Mouse (Mus musculus): ENCODE data around the gene Mmp17. TPM values are rescaled to one million over a fixed set of nuclear protein-coding genes. Genes with fewer than 3 reads are reported as not detected.
A peak's percentile ranks its signal among the peaks of the same experiment; 100 is the strongest.

Mmp17 gene
- polyA plus RNA-seq, 1 experiment: 0.76 TPM

DNA sequence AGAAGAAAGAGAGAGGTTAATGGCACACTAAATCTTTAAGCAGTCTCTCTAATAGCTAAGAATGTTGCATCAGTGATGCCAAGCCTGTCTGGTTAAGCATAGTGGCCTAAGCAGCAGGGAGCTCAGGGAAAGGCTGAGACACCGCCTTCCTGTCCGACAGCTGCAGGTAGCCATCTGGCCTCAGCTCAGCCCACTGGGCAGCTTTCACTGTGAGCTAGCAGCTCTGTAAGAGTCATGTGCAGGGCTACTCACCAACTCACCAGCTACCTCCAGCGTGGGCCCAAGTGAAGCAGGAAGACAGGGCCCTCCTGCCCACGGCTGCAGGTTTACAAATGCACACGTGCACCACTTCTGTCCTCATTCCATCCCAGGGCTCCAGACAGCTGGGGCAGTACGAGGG is 30.3 kb upstream of the Mmp17 start:
- TF ChIP-seq FLI1 (IDR thresholded peaks at IDR 0.05; ENCODE audit: low read length) (no peak), GATA1 (IDR thresholded peaks at IDR 0.05; ENCODE audit: borderline replicate concordance, low read length) (no peak)
- no peaks in the 10 kb centered on the region for H3K27me3 ChIP-seq (replicated peaks)
- no peaks in the 10 kb centered on the region for H3K9me3 ChIP-seq
- H3K36me3 ChIP-seq (replicated peaks; ENCODE audit: low read length): peaks cover 100% of the 10 kb centered on the region
- peaks cover 6% of the 10 kb centered on the region; the same call in 1 of the 2 replicates for H3K4me1 ChIP-seq
- H3K4me3 ChIP-seq (replicated peaks): no peak overlapping the region

GRCm38 (mm10) chr5:129558591-129558990 is 25.4 kb upstream of the Mmp17 start:
- no peaks in the 10 kb centered on the region for H3K27me3 ChIP-seq (replicated peaks)
- H3K4me1 ChIP-seq: peaks cover 7% of the 10 kb centered on the region; the same call in 1 of the 2 replicates
- H3K4me3 ChIP-seq (replicated peaks): no peak overlapping the region
- no peaks in the 10 kb centered on the region for H3K9me3 ChIP-seq
- peaks cover 100% of the 10 kb centered on the region for H3K36me3 ChIP-seq (replicated peaks; ENCODE audit: low read length)
- TF ChIP-seq FLI1 (IDR thresholded peaks at IDR 0.05; ENCODE audit: low read length) (no peak), GATA1 (IDR thresholded peaks at IDR 0.05; ENCODE audit: borderline replicate concordance, low read length) (no peak)

DNA sequence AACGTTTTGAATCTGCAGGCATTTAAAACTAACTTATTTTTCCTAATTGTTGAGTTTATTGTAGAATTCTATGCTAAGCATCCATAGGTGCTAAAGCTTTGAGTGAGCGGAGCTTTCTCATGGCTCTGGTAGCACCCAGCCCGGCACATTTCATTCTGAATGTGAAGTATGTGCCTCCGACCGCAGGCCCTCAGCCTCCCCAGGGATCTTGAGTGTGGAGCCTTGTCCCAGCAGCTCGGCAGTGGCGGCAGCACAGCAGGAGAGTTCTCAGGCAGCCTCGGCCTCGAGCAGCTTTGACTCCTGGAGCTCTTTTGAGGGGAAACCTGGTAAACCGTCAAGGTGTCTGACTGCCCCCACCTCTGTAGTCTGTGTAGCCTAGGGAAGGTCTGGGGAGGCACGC is 24.7 kb upstream of the Mmp17 start:
- Histone ChIP-seq H3K9me3 (no peaks in the 10 kb centered on the region), H3K4me3 (replicated peaks) (no peak overlapping the region), H3K36me3 (replicated peaks; ENCODE audit: low read length) (peaks cover 100% of the 10 kb centered on the region), H3K4me1 (peaks cover 7% of the 10 kb centered on the region; the same call in 1 of the 2 replicates), H3K27me3 (replicated peaks) (no peaks in the 10 kb centered on the region)
- TF ChIP-seq FLI1 (IDR thresholded peaks at IDR 0.05; ENCODE audit: low read length) (no peak), GATA1 (IDR thresholded peaks at IDR 0.05; ENCODE audit: borderline replicate concordance, low read length) (no peak)

- no peaks in the 10 kb centered on the region for H3K27me3 ChIP-seq (replicated peaks)
- H3K4me3 ChIP-seq (replicated peaks): no peak overlapping the region
- H3K36me3 ChIP-seq (replicated peaks; ENCODE audit: low read length): peaks cover 100% of the 10 kb centered on the region
- TF ChIP-seq FLI1 (IDR thresholded peaks at IDR 0.05; ENCODE audit: low read length): no peak
- no peak for TF ChIP-seq GATA1 (IDR thresholded peaks at IDR 0.05; ENCODE audit: borderline replicate concordance, low read length)
- no peaks in the 10 kb centered on the region for H3K9me3 ChIP-seq
- H3K4me1 ChIP-seq: peaks cover 7% of the 10 kb centered on the region; the same call in 1 of the 2 replicates
Observed at GRCm38 (mm10) chr5:129562342-129562741, 21.6 kb upstream of the Mmp17 start.

DNA sequence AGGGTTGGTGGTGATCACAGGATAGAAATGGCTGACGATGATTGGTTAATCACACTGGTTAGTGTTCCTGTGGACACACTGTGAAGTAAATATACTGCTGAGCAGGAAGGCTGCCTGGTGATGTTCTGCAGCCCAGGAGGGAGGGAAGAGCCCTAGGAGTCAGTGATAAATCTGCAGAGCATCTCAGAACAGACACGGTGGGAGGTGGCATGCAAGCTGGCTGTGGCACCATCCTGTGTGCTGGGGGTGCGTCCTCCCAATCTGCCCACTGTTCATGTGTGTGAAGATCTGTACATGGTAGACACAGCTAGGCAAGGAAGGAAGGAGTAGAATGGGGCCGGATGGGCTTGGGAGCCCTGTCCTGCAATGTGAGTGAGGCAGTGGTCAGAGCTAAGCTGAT is 15.4 kb upstream of the Mmp17 start:
- no peaks in the 10 kb centered on the region for H3K9me3 ChIP-seq
- no peaks in the 10 kb centered on the region for H3K27me3 ChIP-seq (replicated peaks)
- no peak overlapping the region for H3K4me3 ChIP-seq (replicated peaks)
- no peaks in the 10 kb centered on the region; the same call in 1 of the 2 replicates for H3K4me1 ChIP-seq
- TF ChIP-seq GATA1 (IDR thresholded peaks at IDR 0.05; ENCODE audit: borderline replicate concordance, low read length) (no peak), FLI1 (IDR thresholded peaks at IDR 0.05; ENCODE audit: low read length) (no peak)
- H3K36me3 ChIP-seq (replicated peaks; ENCODE audit: low read length): peaks cover 94% of the 10 kb centered on the region

- TF ChIP-seq GATA1 (IDR thresholded peaks at IDR 0.05; ENCODE audit: borderline replicate concordance, low read length) (no peak), FLI1 (IDR thresholded peaks at IDR 0.05; ENCODE audit: low read length) (no peak)
- peaks cover 4% of the 10 kb centered on the region for H3K36me3 ChIP-seq (replicated peaks; ENCODE audit: low read length)
- H3K4me3 ChIP-seq (replicated peaks): no peak overlapping the region
- H3K4me1 ChIP-seq: peaks cover 7% of the 10 kb centered on the region
- no peaks in the 10 kb centered on the region for H3K9me3 ChIP-seq
- H3K27me3 ChIP-seq (replicated peaks): peaks cover 45% of the 10 kb centered on the region
Observed at GRCm38 (mm10) chr5:129578201-129578600, 5.8 kb upstream of the Mmp17 start.

DNA sequence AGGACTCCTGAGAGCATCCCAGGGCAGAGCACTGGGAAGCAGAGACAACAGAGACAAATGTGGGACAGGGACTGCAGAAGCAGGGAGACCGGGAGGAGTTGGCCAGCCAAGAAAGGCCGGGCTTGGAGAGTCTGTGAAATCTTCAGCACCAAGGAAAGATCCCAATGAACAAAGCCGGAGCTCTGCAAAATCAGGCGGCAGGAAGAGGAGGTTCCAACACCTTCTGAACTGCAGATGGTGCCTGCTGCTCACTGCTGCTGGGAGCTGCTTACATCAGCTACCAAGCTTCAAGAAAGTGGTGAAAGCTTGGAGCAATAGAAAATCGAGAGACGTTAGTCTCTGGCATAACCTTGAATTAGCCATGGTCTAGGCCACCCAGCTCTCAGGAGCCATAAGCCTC is 3.9 kb upstream of the Mmp17 start:
- peaks cover 22% of the 10 kb centered on the region for H3K4me1 ChIP-seq
- H3K27me3 ChIP-seq (replicated peaks): peaks cover 59% of the 10 kb centered on the region
- no peak for TF ChIP-seq GATA1 (IDR thresholded peaks at IDR 0.05; ENCODE audit: borderline replicate concordance, low read length)
- TF ChIP-seq FLI1 (IDR thresholded peaks at IDR 0.05; ENCODE audit: low read length): no peak
- H3K36me3 ChIP-seq (replicated peaks; ENCODE audit: low read length): no peaks in the 10 kb centered on the region
- no peaks in the 10 kb centered on the region for H3K9me3 ChIP-seq
- no peak overlapping the region for H3K4me3 ChIP-seq (replicated peaks)

- Histone ChIP-seq H3K4me3 (replicated peaks) (no peak overlapping the region), H3K36me3 (replicated peaks; ENCODE audit: low read length) (no peaks in the 10 kb centered on the region), H3K4me1 (peaks cover 27% of the 10 kb centered on the region), H3K27me3 (replicated peaks) (peaks cover 64% of the 10 kb centered on the region), H3K9me3 (no peaks in the 10 kb centered on the region)
- no peak for TF ChIP-seq GATA1 (IDR thresholded peaks at IDR 0.05; ENCODE audit: borderline replicate concordance, low read length)
- no peak for TF ChIP-seq FLI1 (IDR thresholded peaks at IDR 0.05; ENCODE audit: low read length)
Observed at GRCm38 (mm10) chr5:129580572-129580971, 3.4 kb upstream of the Mmp17 start.

- H3K9me3 ChIP-seq: no peaks in the 10 kb centered on the region
Observed at GRCm38 (mm10) chr5:129581015-129581414, 3.0 kb upstream of the Mmp17 start.

GRCm38 (mm10) chr5:129583331-129583730 is 638 bp upstream of the Mmp17 start:
- TF ChIP-seq FLI1 (IDR thresholded peaks at IDR 0.05; ENCODE audit: low read length) (no peak), GATA1 (IDR thresholded peaks at IDR 0.05; ENCODE audit: borderline replicate concordance, low read length) (no peak)
- Histone ChIP-seq H3K4me1 (peaks cover 36% of the 10 kb centered on the region), H3K4me3 (replicated peaks) (peak overlapping the region; percentile 94), H3K27me3 (replicated peaks) (peaks cover 84% of the 10 kb centered on the region), H3K9me3 (no peaks in the 10 kb centered on the region), H3K36me3 (replicated peaks; ENCODE audit: low read length) (no peaks in the 10 kb centered on the region)

More at GRCm38 (mm10) chr5:129581015-129581414, 3.0 kb upstream of the Mmp17 start:
- peaks cover 66% of the 10 kb centered on the region for H3K27me3 ChIP-seq (replicated peaks)
- TF ChIP-seq FLI1 (IDR thresholded peaks at IDR 0.05; ENCODE audit: low read length) (no peak), GATA1 (IDR thresholded peaks at IDR 0.05; ENCODE audit: borderline replicate concordance, low read length) (no peak)
- no peaks in the 10 kb centered on the region for H3K36me3 ChIP-seq (replicated peaks; ENCODE audit: low read length)
- H3K4me1 ChIP-seq: peaks cover 32% of the 10 kb centered on the region
- no peak overlapping the region for H3K4me3 ChIP-seq (replicated peaks)
